Mouse (Mus musculus): Measurements from ENCODE around the gene Sowahb.

DNA sequence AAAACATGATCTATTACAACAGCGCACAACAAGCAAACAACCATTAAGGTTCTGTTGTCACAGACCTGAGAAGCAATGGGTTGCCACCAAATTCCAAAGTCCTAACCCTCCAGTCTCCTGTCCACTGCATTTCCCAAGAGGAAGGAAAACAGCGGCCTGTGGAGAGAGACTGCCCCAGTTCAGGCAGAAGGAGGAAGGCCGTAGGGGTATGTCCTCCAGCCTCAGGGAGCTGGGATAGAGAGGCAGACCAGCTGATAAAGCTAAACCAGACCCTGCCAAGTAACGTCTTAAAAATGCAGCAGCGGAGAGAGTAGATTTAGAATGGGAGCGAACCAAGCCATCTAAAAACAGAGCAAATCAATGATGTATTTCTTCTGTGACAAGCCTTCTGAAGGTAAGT is 44.8 kb downstream of the Sowahb start:
- TF ChIP-seq CTCF (IDR thresholded peaks at IDR 0.05; ENCODE audit: low read depth, low read length) (no peak), POLR2A (IDR thresholded peaks at IDR 0.05; ENCODE audit: insufficient read depth, low read length) (no peak)
